Mouse (Mus musculus) CD4-positive helper T cell, adult 2 months (primary cell): ENCODE measurements around the gene Stag1.
"Not testable (repeated sequence)": the region's sequence is repeated elsewhere in the genome, so short reads cannot be mapped to it uniquely, and the experiment has no call there.

Experiments
- DNase-seq: peaks from one replicate; pipeline ENCODE4 v3.0.0-alpha.2; 2012; ENCODE audit warnings: low read depth, missing footprints, low spot score

The Stag1 gene

GRCm38 (mm10) chr9:100682285-100682684 is 84.7 kb downstream of the Stag1 start:
- DNase-seq: no peak

DNA sequence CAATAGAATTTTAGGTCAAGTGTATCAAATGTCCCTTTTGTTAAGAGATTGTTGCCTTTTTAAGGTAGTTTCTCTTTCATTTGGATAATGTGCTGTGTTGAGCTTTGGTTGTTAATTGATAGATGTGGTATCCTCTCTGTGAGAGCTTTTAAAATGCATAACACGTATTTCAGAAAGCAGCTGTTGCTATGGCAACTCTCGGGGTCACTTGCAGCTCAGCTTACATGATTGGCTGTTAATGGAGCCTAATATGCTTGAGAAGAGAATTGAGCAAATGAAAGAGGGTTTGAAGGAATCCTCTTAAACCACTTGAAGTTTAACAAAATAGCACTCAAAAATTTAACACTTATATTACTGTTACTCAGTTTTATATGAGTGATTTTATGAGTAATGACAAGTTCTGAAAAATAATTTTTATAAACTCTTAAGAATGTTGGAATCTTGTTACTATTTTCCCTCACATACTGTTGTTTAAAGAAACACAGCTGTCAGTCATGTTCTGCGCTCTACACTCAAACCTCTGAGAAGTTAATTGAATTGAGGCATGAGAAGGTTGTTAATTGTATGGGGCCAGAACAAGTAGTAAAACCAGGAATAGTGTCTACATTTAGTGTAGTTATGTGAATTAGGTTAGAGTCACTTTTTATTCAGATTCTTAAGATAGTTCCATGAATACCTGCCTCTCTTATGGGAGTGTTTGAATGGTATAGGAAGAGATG is 88.3 kb downstream of the Stag1 start:
- DNase-seq: peak; percentile 73

GRCm38 (mm10) chr9:100689765-100690316 is 92.2 kb downstream of the Stag1 start:
- peak; percentile 24 for DNase-seq

GRCm38 (mm10) chr9:100692239-100692638 is 94.6 kb downstream of the Stag1 start:
- DNase-seq: no peak

GRCm38 (mm10) chr9:100696537-100696936 is 98.9 kb downstream of the Stag1 start:
- DNase-seq: no peak

DNA sequence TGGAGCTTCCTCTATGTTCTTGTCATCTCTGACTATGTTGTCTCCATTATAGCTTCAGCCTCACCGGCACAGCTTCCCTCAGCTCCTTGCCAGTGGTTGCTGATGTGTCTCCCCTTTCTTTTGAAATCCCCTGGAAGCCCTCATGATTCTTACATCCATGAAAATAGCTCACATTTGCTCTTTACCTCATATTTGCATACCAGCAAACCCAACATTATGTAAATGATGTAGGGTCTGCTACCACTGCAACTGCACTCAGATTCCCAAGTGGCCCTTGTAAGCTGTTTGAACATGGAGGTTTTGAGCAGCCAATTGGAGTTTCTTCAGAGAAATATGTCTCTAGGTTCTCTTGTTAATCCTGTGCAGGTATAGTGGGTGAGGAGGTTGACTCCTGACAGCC is 110.0 kb downstream of the Stag1 start:
- no peak for DNase-seq

- DNase-seq: no peak
Measured at GRCm38 (mm10) chr9:100711665-100712064, 114.1 kb downstream of the Stag1 start.

DNA sequence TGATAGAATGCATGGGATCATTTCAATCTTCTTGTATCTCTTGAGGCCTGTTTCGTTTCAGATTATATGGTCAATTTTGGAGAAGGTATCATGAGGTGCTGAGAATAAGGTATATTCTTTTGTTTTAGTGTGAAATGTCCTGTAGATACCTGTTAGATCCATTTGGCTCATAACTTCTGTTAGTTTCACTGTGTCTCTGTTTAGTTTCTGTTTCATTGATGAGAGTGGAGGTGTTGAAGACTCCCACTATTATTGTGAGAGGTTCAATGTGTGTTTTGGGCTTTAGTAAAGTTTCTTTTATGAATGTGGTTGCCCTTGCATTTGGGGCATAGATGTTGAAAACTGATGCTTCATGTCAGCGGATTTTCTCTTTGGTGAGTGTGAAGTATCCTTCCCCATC is 127.2 kb downstream of the Stag1 start:
- peak; percentile 17 for DNase-seq

GRCm38 (mm10) chr9:100731839-100732238 is 134.2 kb downstream of the Stag1 start:
- no peak for DNase-seq

- DNase-seq: no peak
Measured at GRCm38 (mm10) chr9:100733907-100734440, 136.4 kb downstream of the Stag1 start.

DNA sequence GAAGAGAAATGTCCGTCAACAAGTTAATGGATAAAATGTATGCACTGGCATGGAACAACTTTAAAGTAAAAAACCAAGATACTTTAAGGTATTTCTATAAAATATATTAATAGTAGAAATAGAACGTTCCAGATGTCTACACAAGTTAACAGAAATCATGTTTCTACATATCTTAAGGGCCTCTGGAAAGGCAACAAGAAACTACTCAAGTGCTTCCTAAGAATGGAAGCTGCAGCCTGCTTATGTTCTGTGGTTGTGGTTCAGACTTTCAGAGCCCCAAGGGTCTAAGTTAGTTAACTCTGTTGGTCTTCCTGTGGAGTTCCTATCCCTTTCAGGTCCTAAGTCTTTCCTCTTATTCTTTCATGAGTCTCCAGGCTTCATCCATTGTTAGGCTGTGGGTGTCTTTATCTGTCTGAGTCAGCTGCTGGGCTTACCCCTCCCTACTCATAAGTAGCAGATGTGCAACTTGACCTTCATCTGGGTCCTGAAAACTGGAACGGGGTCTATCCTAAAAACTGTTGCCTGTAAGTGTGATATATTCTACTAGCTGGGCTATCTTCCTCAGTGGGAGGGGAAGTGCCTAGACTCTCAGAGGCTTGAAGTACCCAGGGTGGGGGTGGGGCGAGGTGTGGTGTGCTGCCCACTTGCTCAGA is 138.5 kb downstream of the Stag1 start:
- no peak for DNase-seq

- DNase-seq: no peak
Measured at GRCm38 (mm10) chr9:100736646-100737031, 139.0 kb downstream of the Stag1 start.

GRCm38 (mm10) chr9:100777238-100777637 is 179.6 kb downstream of the Stag1 start:
- DNase-seq: not testable (repeated sequence)

- no peak for DNase-seq
Measured at GRCm38 (mm10) chr9:100865984-100866383, 268.4 kb downstream of the Stag1 start.

GRCm38 (mm10) chr9:100869635-100870034 is 272.0 kb downstream of the Stag1 start:
- DNase-seq: no peak

GRCm38 (mm10) chr9:100896111-100896510 is 298.5 kb downstream of the Stag1 start:
- no peak for DNase-seq

DNA sequence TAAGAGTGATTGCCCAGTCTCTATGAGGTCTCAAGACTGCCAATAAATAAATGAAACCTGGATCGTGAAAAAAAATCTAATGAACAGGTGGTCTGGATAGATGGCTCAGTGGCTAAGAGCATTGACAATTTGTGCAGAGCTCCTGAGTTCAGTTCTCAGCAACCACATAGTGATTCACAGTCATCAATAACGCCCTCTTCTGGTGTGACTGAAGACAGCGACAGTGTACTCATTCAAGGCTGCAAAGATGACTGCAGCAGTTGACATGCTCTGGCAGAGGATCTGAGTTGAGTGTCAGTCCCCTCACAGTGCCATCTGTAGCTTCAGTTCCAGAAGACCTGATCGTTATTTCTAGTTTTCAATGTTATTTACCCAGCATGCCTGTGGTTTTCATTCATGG is 300.4 kb downstream of the Stag1 start:
- DNase-seq: no peak

- peak; percentile 38 for DNase-seq
Measured at GRCm38 (mm10) chr9:100910352-100910751, 312.8 kb downstream of the Stag1 start.

DNA sequence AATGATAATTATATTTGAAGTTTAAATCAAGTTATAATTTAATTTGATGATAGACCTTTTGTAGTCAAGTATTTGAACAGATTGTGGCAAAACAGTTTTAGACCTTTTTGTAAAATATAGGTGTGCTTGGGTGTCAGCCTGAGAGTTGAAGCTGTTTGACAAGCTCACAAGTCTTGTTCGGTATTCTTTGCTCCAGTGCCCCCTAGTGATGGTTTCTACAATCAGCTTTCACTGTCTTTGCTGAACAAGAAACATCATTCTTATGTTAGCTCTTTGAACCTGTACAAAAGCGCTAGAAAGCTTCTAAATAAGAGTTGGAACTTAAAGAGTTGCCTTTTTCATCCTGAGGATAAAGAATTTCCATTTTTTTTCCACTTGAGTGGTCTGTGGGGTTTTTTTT is 319.5 kb downstream of the Stag1 start:
- peak; percentile 76 for DNase-seq

- no peak for DNase-seq
Measured at GRCm38 (mm10) chr9:100926629-100927028, 329.0 kb downstream of the Stag1 start.

GRCm38 (mm10) chr9:100942042-100942441 is 344.4 kb downstream of the Stag1 start:
- DNase-seq: no peak

GRCm38 (mm10) chr9:100944677-100945365 is 347.2 kb downstream of the Stag1 start:
- no peak for DNase-seq
